Mouse (Mus musculus): ENCODE measurements around the gene Wdr60. TPM values are rescaled to one million over a fixed set of nuclear protein-coding genes. Genes with fewer than 3 reads are reported as not detected.
"Not testable (repeated sequence)": the region's sequence is repeated elsewhere in the genome, so short reads cannot be mapped to it uniquely, and the experiment has no call there.

The Wdr60 gene
- polyA plus RNA-seq, 1 experiment from 2014 or later: 21.1 TPM

- not testable (repeated sequence) for ATAC-seq; H3K27me3 ChIP-seq (ENCODE audit: control insufficient read depth, insufficient read depth, low read depth, low read length); H3K4me2 ChIP-seq (ENCODE audit: low read length); H3K27ac ChIP-seq (ENCODE audit: low read length); H3K9ac ChIP-seq (ENCODE audit: low read depth, low read length); H3K36me3 ChIP-seq (ENCODE audit: control insufficient read depth, insufficient read depth, low read length); H3K9me3 ChIP-seq (replicated peaks; ENCODE audit: control insufficient read depth, low read length, poor library complexity, severe bottlenecking); H3K4me1 ChIP-seq (ENCODE audit: control insufficient read depth, insufficient read depth, low read length); H3K4me3 ChIP-seq (ENCODE audit: low read depth, low read length)
- 77% methylated on average over 2 of the region's 2 CpGs for WGBS
These were observed 12.3 kb upstream of the Wdr60 start, which contains the start of gene Gm11027 for GRCm38 (mm10) chr12:116275086-116275485. Gm11027 (plus strand) TSS chr12:116275386.

GRCm38 (mm10) chr12:116273733-116274132, 10.9 kb upstream of the Wdr60 start:
- H3K9me3 ChIP-seq (replicated peaks; ENCODE audit: control insufficient read depth, low read length, poor library complexity, severe bottlenecking): no peaks in the 10 kb centered on the region
- no peaks in the 10 kb centered on the region for H3K4me1 ChIP-seq (ENCODE audit: control insufficient read depth, insufficient read depth, low read length)
- H3K27me3 ChIP-seq (ENCODE audit: control insufficient read depth, insufficient read depth, low read depth, low read length): no peaks in the 10 kb centered on the region
- H3K9ac ChIP-seq (ENCODE audit: low read depth, low read length): no peak overlapping the region
- H3K4me3 ChIP-seq (ENCODE audit: low read depth, low read length): no peak overlapping the region
- H3K4me2 ChIP-seq (ENCODE audit: low read length): no peak overlapping the region
- WGBS: 56% methylated on average over 1 of the region's 1 CpGs
- no peaks in the 10 kb centered on the region for H3K36me3 ChIP-seq (ENCODE audit: control insufficient read depth, insufficient read depth, low read length)
- no peak overlapping the region for H3K27ac ChIP-seq (ENCODE audit: low read length)
- ATAC-seq: no peak

- Histone ChIP-seq H3K4me3 (ENCODE audit: low read depth, low read length) (no peak overlapping the region), H3K27me3 (ENCODE audit: control insufficient read depth, insufficient read depth, low read depth, low read length) (no peaks in the 10 kb centered on the region), H3K9me3 (replicated peaks; ENCODE audit: control insufficient read depth, low read length, poor library complexity, severe bottlenecking) (no peaks in the 10 kb centered on the region), H3K36me3 (ENCODE audit: control insufficient read depth, insufficient read depth, low read length) (no peaks in the 10 kb centered on the region), H3K9ac (ENCODE audit: low read depth, low read length) (no peak overlapping the region), H3K4me1 (ENCODE audit: control insufficient read depth, insufficient read depth, low read length) (no peaks in the 10 kb centered on the region), H3K27ac (ENCODE audit: low read length) (no peak overlapping the region), H3K4me2 (ENCODE audit: low read length) (no peak overlapping the region)
- WGBS: 95% methylated on average over 2 of the region's 2 CpGs
- no peak for ATAC-seq
These were observed 8.2 kb upstream of the Wdr60 start for GRCm38 (mm10) chr12:116271071-116271470.

GRCm38 (mm10) chr12:116270538-116270937, 7.7 kb upstream of the Wdr60 start:
- Histone ChIP-seq H3K36me3 (ENCODE audit: control insufficient read depth, insufficient read depth, low read length) (no peaks in the 10 kb centered on the region), H3K27ac (ENCODE audit: low read length) (no peak overlapping the region), H3K4me2 (ENCODE audit: low read length) (no peak overlapping the region), H3K27me3 (ENCODE audit: control insufficient read depth, insufficient read depth, low read depth, low read length) (no peaks in the 10 kb centered on the region), H3K4me3 (ENCODE audit: low read depth, low read length) (no peak overlapping the region), H3K9me3 (replicated peaks; ENCODE audit: control insufficient read depth, low read length, poor library complexity, severe bottlenecking) (no peaks in the 10 kb centered on the region), H3K4me1 (ENCODE audit: control insufficient read depth, insufficient read depth, low read length) (no peaks in the 10 kb centered on the region), H3K9ac (ENCODE audit: low read depth, low read length) (no peak overlapping the region)
- 100% methylated on average over 1 of the region's 1 CpGs for WGBS
- ATAC-seq: no peak

GRCm38 (mm10) chr12:116269450-116269849, 6.6 kb upstream of the Wdr60 start:
- no peak overlapping the region for H3K27ac ChIP-seq (ENCODE audit: low read length)
- H3K9ac ChIP-seq (ENCODE audit: low read depth, low read length): no peak overlapping the region
- no peaks in the 10 kb centered on the region for H3K9me3 ChIP-seq (replicated peaks; ENCODE audit: control insufficient read depth, low read length, poor library complexity, severe bottlenecking)
- H3K4me1 ChIP-seq (ENCODE audit: control insufficient read depth, insufficient read depth, low read length): no peaks in the 10 kb centered on the region
- WGBS: 86% methylated on average over 5 of the region's 5 CpGs
- H3K27me3 ChIP-seq (ENCODE audit: control insufficient read depth, insufficient read depth, low read depth, low read length): no peaks in the 10 kb centered on the region
- H3K4me3 ChIP-seq (ENCODE audit: low read depth, low read length): no peak overlapping the region
- H3K4me2 ChIP-seq (ENCODE audit: low read length): no peak overlapping the region
- ATAC-seq: no peak
- H3K36me3 ChIP-seq (ENCODE audit: control insufficient read depth, insufficient read depth, low read length): no peaks in the 10 kb centered on the region

GRCm38 (mm10) chr12:116265275-116265674, 2.5 kb upstream of the Wdr60 start:
- Histone ChIP-seq H3K9ac (ENCODE audit: low read depth, low read length) (no peak overlapping the region), H3K9me3 (replicated peaks; ENCODE audit: control insufficient read depth, low read length, poor library complexity, severe bottlenecking) (no peaks in the 10 kb centered on the region), H3K27ac (ENCODE audit: low read length) (no peak overlapping the region), H3K36me3 (ENCODE audit: control insufficient read depth, insufficient read depth, low read length) (no peaks in the 10 kb centered on the region), H3K4me3 (ENCODE audit: low read depth, low read length) (no peak overlapping the region), H3K27me3 (ENCODE audit: control insufficient read depth, insufficient read depth, low read depth, low read length) (no peaks in the 10 kb centered on the region), H3K4me2 (ENCODE audit: low read length) (no peak overlapping the region), H3K4me1 (ENCODE audit: control insufficient read depth, insufficient read depth, low read length) (peaks cover 4% of the 10 kb centered on the region; the same call in 1 of the 2 replicates)
- no peak for ATAC-seq
- WGBS: 88% methylated on average over 2 of the region's 2 CpGs

GRCm38 (mm10) chr12:116264756-116265155, 1.9 kb upstream of the Wdr60 start:
- Histone ChIP-seq H3K4me2 (ENCODE audit: low read length) (no peak overlapping the region), H3K27me3 (ENCODE audit: control insufficient read depth, insufficient read depth, low read depth, low read length) (no peaks in the 10 kb centered on the region), H3K4me1 (ENCODE audit: control insufficient read depth, insufficient read depth, low read length) (peaks cover 5% of the 10 kb centered on the region; the same call in 1 of the 2 replicates), H3K4me3 (ENCODE audit: low read depth, low read length) (no peak overlapping the region), H3K27ac (ENCODE audit: low read length) (no peak overlapping the region), H3K9ac (ENCODE audit: low read depth, low read length) (no peak overlapping the region), H3K36me3 (ENCODE audit: control insufficient read depth, insufficient read depth, low read length) (no peaks in the 10 kb centered on the region), H3K9me3 (replicated peaks; ENCODE audit: control insufficient read depth, low read length, poor library complexity, severe bottlenecking) (no peaks in the 10 kb centered on the region)
- no peak for ATAC-seq
- 96% methylated on average over 2 of the region's 2 CpGs for WGBS

- Histone ChIP-seq H3K4me1 (ENCODE audit: control insufficient read depth, insufficient read depth, low read length) (0 out of 2 replicates have a peak, but pooled peaks cover 2% of the 10 kb centered on the region), H3K36me3 (ENCODE audit: control insufficient read depth, insufficient read depth, low read length) (0 out of 2 replicates have a peak, but pooled peaks cover 3% of the 10 kb centered on the region), H3K4me2 (ENCODE audit: low read length) (no peak overlapping the region), H3K9me3 (replicated peaks; ENCODE audit: control insufficient read depth, low read length, poor library complexity, severe bottlenecking) (no peaks in the 10 kb centered on the region), H3K4me3 (ENCODE audit: low read depth, low read length) (no peak overlapping the region), H3K27ac (ENCODE audit: low read length) (no peak overlapping the region), H3K27me3 (ENCODE audit: control insufficient read depth, insufficient read depth, low read depth, low read length) (no peaks in the 10 kb centered on the region), H3K9ac (ENCODE audit: low read depth, low read length) (no peak overlapping the region)
- no peak for ATAC-seq
- 92% methylated on average over 2 of the region's 2 CpGs for WGBS
These were observed 4.5 kb downstream of the Wdr60 start for GRCm38 (mm10) chr12:116258321-116258720.

- Histone ChIP-seq H3K9me3 (replicated peaks; ENCODE audit: control insufficient read depth, low read length, poor library complexity, severe bottlenecking) (no peaks in the 10 kb centered on the region), H3K4me1 (ENCODE audit: control insufficient read depth, insufficient read depth, low read length) (0 out of 2 replicates have a peak, but pooled peaks cover 2% of the 10 kb centered on the region), H3K4me3 (ENCODE audit: low read depth, low read length) (no peak overlapping the region), H3K36me3 (ENCODE audit: control insufficient read depth, insufficient read depth, low read length) (0 out of 2 replicates have a peak, but pooled peaks cover 3% of the 10 kb centered on the region), H3K27ac (ENCODE audit: low read length) (no peak overlapping the region), H3K4me2 (ENCODE audit: low read length) (no peak overlapping the region), H3K27me3 (ENCODE audit: control insufficient read depth, insufficient read depth, low read depth, low read length) (no peaks in the 10 kb centered on the region), H3K9ac (ENCODE audit: low read depth, low read length) (no peak overlapping the region)
- no peak for ATAC-seq
- 94% methylated on average over 11 of the region's 11 CpGs for WGBS
These were observed 7.2 kb downstream of the Wdr60 start for GRCm38 (mm10) chr12:116255636-116256035.
